Mouse (Mus musculus): ENCODE results near the gene Pnkp.

Pnkp gene

GRCm38 (mm10) chr7:44857042-44857552 lies at the start of gene Pnkp:
TSS of gene Pnkp (plus strand) at chr7:44857139.
- WGBS = under 1% methylated on average over 32 of the region's 32 CpGs

DNA sequence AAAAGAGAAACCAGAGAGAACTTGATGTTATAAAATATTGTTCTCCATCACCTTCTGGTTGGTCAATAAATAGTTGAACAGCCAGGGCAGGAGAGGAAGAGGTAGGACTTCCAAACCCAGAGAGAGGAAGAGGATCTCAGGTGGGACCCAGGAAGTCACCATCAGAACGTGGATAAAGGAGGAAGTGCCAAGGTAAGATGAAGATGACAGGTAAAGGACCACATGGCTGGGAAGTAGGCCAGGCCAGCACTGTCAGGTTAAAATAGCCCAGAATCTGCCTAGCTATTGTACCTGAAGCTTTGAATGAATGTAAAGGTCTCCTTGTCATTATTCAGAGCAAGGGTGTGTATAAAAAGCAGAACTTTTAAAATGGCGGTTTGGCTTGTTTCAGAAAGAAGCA lies 48.0 kb upstream of the Pnkp start:
- WGBS = 84% methylated on average over 2 of the region's 2 CpGs

- WGBS = 98% methylated on average over 3 of the region's 3 CpGs
Measured at GRCm38 (mm10) chr7:44809466-44809865, 47.5 kb upstream of the Pnkp start.

- WGBS = 82% methylated on average over 4 of the region's 4 CpGs
Measured at GRCm38 (mm10) chr7:44810365-44810764, 46.6 kb upstream of the Pnkp start.

DNA sequence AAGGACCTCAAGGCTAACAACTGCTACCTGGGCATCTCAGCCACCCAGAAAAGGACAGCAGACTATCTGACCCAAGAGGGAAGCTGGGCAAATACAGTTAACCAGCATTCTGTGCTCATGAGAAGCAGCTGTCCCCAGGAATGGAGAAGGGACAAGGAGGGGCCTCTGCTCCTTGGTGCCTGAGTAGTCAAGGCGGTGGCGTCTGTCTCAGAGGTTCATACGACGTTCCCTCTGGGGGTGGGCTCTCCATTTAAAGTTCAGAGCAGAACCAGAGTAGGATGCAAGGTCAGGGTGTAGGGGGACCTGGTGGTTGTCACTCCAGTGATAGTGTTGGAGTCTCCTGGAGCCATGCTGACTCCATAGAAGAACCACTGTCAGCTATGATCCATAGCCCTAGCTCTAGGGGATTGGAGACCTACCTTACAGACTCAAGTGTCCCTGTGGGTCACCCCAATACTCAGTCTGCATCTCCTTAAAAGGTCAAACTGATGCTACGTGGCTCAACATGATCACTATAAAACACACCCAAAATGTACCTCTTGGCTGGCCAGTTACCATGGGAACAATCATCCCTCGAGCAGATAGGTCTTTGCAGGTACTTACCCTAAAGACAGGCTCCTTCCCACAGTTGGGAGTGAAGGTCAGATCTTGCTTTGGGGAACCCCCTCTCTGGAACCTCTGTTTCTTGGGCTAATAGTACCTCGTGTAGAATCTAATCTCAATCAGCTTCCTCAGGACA lies 46.0 kb upstream of the Pnkp start:
- WGBS = 90% methylated on average over 7 of the region's 7 CpGs

GRCm38 (mm10) chr7:44812651-44813325 lies 44.2 kb upstream of the Pnkp start:
- WGBS = 96% methylated on average over 20 of the region's 20 CpGs

- 94% methylated on average over 3 of the region's 3 CpGs for WGBS
Measured at GRCm38 (mm10) chr7:44813985-44814384, 43.0 kb upstream of the Pnkp start.

GRCm38 (mm10) chr7:44814423-44814822 lies 42.5 kb upstream of the Pnkp start:
- 89% methylated on average over 4 of the region's 4 CpGs for WGBS

- WGBS = 37% methylated on average over 14 of the region's 14 CpGs
Measured at GRCm38 (mm10) chr7:44814952-44815553, 41.9 kb upstream of the Pnkp start.

GRCm38 (mm10) chr7:44815721-44816469 lies 41.0 kb upstream of the Pnkp start, which contains the start of the genes Nup62 and Il4i1:
TSS of gene Nup62 (plus strand) at chr7:44816088.
TSS of gene Il4i1 (plus strand) at chr7:44816387.
- WGBS = 0% methylated on average over 60 of the region's 62 CpGs

DNA sequence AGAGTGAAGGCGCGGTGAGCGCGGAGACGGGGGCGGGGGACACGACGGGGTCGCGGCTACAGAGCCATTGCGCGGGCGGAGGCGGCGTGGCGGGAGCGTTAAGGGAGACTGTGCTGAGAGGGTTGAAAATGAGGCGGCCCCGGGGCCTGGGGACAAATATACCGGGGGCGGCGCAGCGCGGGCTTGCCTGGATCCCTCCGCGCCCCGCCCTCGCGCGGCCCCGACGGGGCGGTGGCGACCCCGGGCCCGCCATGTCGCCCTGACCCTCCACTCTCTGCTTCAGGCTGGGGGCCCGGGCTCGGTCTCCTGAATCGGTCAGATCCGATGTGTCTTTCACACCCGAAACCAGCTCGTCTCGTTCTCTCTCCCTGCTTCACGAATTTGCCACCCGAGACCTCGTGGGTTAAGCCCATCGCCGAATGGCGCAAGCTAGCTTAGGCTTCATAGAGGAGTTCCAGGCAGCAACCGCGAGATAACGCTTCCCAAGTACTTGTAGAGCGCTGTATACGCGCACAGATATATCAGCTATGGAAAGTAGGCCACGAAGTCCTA lies 40.4 kb upstream of the Pnkp start, which contains the start of gene Atf5:
Gene Atf5 (minus strand): TSS at position 189 of the 552 bp plus-strand sequence.
- under 1% methylated on average over 48 of the region's 57 CpGs for WGBS

- 13% methylated on average over 3 of the region's 3 CpGs for WGBS
Measured at GRCm38 (mm10) chr7:44817441-44817840, 39.5 kb upstream of the Pnkp start.

- 21% methylated on average over 2 of the region's 2 CpGs for WGBS
Measured at GRCm38 (mm10) chr7:44818164-44818563, 38.8 kb upstream of the Pnkp start.

DNA sequence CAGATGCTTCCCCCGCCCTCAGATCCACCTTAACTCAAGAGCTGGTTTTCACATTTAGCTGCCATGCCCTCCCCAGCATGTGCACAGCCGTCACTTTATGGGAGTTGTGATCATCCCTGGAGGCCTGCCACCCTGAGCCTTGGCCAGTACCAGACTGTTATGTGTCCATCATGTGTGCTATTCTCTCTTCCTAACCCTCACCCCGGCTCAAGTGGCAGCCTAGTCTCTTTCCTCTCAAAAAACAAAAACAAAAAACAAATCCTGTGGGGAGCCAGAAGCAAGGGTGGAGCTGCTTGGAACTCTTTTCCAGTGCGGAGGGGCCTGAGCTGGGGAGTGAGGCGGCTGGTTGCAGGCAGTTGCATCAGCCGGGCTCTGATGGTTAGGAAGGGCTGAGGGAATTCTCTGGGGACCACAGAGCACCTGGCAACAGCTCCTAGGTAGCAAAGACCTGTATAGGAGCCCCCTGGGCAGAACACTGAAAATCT lies 38.1 kb upstream of the Pnkp start:
- 23% methylated on average over 6 of the region's 6 CpGs for WGBS

DNA sequence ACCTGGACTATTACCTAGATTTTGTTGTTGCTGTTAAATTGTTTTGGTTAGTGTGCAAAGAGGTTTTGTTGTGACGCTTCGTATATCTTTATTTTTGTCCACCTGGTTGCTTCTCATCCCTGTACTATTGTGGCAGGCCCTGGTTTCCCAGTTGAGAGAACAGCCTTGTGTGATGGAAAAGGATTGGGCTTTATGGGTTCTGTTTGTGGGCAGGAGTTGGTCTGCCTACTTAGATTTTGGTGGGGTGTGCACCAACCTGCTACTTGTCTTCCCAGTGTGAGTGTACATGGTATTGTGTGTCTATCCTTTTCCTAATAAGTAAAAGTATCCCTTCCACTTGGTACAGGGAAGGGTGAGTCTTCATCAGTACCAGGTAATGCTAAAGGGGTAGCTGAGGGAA lies 37.5 kb upstream of the Pnkp start:
- WGBS = 80% methylated on average over 2 of the region's 2 CpGs

DNA sequence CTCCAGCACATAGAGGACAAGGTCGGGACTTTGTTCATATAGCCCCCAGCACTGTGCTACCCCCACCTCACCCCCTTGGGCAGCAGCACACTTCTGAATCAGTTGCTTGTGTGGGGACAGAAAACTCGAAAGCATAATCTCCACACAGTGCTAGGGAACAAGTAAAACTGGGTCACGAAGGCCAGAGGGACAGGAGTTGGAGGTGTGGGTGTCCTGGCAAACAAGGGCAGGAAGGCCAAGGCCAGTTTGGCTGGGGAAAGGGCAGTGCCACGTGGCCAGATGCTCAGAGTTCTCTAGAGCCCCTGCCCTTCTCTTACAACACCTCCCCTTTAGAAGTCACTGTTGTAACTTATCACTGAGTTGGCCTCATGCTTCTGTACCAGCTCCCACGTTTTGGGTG lies 37.1 kb upstream of the Pnkp start:
- 39% methylated on average over 5 of the region's 5 CpGs for WGBS

- 73% methylated on average over 3 of the region's 3 CpGs for WGBS
Measured at GRCm38 (mm10) chr7:44820525-44820924, 36.4 kb upstream of the Pnkp start.

DNA sequence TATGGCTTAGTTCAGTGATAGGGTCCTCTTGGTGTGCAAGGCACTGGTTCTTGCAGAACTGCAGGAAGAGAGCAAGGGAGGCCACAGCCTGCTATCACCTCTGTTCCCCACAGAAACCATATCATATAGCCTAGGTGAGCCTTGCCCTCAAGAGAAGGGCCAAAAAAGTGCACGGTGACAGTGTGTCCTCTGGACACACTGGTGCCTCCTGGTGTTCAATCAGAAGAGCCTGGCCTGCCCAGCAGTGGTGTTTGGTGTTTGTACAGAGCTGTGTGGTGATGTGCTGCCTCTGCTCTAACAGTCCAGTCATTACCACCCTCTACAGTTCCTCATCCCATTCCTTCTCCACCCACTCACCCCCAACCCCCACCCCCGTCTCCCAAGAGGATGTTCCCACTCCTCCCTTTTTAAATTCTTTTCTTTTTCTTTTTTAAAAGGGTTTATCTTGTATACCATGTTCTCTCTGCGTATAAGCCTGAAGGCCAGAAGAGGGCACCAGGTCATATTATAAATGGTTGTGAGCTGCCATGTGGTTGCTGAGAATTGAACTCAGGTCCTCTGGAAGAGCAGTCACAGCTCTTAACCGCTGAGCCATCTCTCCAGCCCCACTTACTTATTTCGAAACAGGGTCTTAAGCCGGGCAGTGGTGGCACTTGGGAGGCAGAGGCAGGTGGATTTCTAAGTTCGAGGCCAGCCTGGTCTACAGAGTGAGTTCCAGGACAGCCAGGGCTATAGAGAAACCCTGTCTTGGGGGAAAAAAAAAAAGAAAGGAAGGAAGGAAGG lies 35.1 kb upstream of the Pnkp start:
- WGBS = 83% methylated on average over 7 of the region's 7 CpGs

DNA sequence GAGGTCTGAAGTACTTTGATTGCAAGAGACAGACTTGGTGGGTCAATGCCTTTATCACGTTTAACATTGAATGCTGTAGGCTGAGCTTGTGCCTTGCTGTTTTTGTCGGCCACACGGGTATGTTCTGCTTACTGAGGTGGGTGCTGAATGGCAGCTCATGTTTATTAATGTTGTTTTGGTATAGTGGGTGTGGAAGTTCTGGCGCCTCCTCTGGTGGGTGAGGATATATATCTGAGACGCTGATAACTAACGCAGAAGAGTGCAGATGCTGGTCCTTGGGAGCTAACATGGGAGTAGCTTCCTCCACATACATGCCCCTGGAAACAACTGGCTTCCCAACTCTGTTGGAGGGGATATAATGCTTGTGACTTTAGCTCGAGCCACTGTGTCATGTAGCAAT lies 33.5 kb upstream of the Pnkp start:
- WGBS = 22% methylated on average over 7 of the region's 7 CpGs

GRCm38 (mm10) chr7:44824872-44825271 lies 32.1 kb upstream of the Pnkp start:
- WGBS = 3% methylated on average over 3 of the region's 3 CpGs
